Mouse (Mus musculus) left cerebral cortex, postnatal 36 days (tissue): ENCODE data around the gene Slc50a1. TPM values are rescaled to one million over a fixed set of nuclear protein-coding genes. Genes with fewer than 3 reads are reported as not detected.

Experiments
- DNase-seq, 2 experiments: peaks; one replicate each; pipeline ENCODE4 v3.0.0; 2021 to 2022; ENCODE audit warnings: low spot score in 2 of 2, mixed read lengths in 1 of 2
- intact Hi-C: fragments of 180-260 bp; cut with DNase I; formaldehyde crosslinking; loops from one replicate; pipeline ENCODE4 v1.15.1; 2025
- total RNA-seq, 2 experiments: library from RNA; stranded (reverse); gene quantifications; 2 replicates each; pipeline ENCODE4 v1.2.3; 2021

Slc50a1 gene
- total RNA-seq, 2 experiments from 2014 or later = 34.5 to 39.1 TPM

GRCm38 (mm10) chr3:89298908-89299307 is 28.5 kb upstream of the Slc50a1 start:
- intact Hi-C loops = no loop called here
- no peak for DNase-seq

DNA sequence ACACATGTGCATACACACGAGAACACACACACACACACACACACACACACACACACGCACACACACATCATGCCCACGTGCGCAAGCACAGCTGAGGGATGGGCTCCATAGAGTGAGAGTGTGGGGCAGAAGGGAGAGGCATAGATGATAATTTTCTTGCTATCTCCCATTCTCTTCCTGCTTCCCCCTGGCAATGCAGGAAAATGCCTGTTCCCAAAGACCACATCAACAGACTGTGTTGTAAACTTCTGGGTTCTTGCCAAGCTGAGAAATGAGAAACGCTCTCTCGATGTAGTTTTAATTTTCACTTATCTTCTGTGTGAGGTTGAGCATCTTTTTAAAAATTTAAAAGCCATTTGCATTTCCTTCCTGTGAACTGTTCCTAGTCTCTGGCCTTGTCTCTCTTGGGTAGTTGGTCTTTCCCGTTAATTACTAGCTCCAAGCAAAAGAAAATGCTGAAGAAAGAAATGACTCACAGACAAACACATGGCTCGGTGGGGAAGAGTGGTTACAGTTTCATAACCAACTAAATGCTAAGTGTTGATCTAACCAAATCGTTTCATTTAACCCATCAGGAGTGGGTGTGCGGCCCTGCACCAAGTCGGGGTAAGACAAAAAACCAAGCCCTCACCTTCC is 26.5 kb upstream of the Slc50a1 start:
- intact Hi-C loops = no loop called here
- peak in 1 of 2 experiments; percentile 8 for DNase-seq

DNA sequence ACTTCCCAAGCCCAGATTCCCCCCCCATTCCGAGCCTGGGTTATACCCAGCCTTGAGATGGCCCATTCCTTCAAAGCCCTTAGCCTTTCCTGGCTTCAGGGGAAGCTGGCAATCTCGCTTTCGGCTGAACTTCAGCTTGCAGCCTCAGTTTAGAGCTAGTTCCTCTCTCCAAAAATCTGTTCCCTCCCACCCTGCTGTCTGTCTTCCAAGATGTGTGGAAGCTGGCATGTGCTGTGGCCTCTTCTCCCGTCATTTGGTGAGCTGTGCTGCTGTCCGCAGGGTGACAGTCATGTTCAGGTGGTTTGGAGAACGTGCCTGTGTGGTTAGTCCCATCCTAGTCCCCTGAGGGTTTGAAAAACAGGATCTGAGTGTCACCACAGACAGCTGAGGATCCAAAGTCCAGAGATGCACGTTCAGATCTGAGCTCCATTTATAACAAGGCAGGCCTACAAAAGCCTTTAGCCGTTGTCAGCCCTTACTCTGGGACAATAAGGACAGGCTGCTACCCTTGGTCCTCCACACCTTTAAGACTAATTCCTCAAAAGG is 25.4 kb upstream of the Slc50a1 start:
- intact Hi-C loops = no loop called here
- peak in 1 of 2 experiments; percentile 10 for DNase-seq

DNA sequence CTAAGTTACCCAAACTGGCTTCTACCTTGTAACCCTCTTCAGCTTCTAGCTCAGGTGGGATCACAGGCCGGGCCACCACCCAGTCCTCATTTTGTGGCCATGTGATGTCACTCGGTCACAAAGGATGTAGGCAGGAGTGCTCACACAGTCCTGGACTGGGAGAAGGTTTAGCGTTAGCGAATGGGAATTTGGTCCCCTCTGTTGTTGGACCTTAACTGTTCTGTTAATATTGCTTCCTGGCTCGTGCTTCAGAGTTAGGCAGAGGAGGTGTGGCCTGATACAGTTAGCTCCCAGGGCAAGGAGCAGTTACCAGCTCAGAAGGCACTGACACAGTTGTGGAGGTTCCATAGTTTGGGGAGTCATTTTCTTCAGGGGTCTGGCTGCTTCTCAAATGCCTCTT is 23.8 kb upstream of the Slc50a1 start:
- DNase-seq = no peak
- intact Hi-C loops = no loop called here

GRCm38 (mm10) chr3:89293247-89293918 is 23.0 kb upstream of the Slc50a1 start:
- intact Hi-C loops = no loop called here
- no peak for DNase-seq

DNA sequence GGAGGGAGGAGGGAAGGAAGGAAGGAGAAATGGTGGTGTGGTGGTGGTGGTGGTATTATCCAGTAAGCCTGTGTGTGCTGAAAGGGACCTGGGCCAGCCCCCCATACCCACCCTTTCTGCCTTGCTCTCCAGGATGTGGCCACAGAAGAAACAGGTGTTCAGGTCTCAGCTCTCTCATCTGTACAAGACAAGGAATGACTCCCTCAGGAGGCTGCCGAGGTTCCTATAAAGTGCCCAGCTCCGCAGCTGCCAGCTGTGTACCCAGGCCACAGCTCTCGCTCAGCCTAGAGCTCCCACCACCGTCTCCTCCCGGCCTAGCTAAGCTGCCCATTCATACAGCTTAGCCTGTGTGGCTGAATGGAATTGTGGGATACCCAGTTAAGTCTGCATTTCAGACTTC is 21.9 kb upstream of the Slc50a1 start:
- no peak for DNase-seq
- intact Hi-C loops = no loop called here

- intact Hi-C loops = no loop called here
- no peak for DNase-seq
These were observed 21.5 kb upstream of the Slc50a1 start for GRCm38 (mm10) chr3:89291874-89292273.

- intact Hi-C loops = no loop called here
- DNase-seq = peak in 1 of 2 experiments; percentile 15
These were observed 18.1 kb upstream of the Slc50a1 start for GRCm38 (mm10) chr3:89288503-89288928.

- intact Hi-C loops = no loop called here
- DNase-seq = no peak
These were observed 16.9 kb upstream of the Slc50a1 start for GRCm38 (mm10) chr3:89287286-89287685.

GRCm38 (mm10) chr3:89285526-89285925 is 15.2 kb upstream of the Slc50a1 start:
- intact Hi-C loops = no loop called here
- DNase-seq = no peak

- intact Hi-C loops = no loop called here
These were observed 13.9 kb upstream of the Slc50a1 start for GRCm38 (mm10) chr3:89284261-89284660.

DNA sequence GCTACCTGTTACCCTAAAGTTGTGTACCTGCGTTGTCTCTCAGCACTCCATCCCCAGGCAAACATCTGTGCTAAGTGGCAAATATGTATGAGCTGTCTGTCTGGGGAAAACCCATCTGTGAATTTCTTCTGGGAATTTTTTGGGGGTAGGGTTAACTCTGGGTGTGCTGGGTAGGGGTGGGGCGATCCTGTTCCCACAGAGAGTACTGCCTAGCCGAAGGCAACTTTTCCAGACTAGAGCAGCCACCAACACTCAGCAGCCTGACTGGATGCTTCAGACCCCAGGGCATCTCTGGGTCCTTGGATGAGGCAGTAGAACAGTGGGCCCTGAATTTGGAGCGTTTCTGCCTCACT is 11.9 kb upstream of the Slc50a1 start:
- no peak for DNase-seq
- intact Hi-C loops = loop anchor here (1.0 to 2.0 kb wide), 2 partner anchors 13 to 32 kb away; no protein-coding TSS in a partner anchor

More at GRCm38 (mm10) chr3:89284261-89284660, 13.9 kb upstream of the Slc50a1 start:
- DNase-seq = no peak

DNA sequence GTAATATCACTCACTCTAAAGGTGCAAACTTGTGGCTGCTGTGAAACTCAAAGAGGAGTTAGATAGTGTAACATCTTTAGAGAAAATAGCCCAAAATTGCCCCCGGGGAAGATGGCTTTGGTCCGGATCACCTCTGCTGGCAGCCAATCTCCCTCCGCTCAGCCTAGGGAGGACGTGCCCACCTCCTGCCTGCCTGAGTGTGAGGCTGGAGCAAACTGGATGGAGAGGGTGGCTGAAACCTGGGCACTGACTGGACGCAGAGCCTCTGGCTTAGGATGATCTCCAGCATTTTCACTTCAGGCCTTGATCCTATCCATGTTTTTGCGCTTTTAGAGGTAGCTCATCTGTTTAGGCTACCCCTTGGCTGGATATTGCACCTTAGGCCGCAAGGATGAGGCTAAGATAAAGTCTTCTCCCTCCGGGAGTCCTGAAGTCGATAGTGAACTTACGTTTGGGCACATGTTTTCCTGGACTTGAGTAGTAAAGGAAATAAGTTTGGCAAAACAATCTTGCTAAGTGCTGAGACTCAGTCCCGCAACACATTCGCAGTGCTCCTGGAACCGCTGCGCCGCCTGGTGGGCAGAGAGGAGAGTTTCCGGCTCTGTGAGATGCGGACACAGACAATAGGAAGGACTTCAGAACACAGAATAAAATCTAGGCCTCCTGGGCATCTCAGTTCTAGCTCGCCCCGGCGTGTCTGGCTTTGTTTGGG is 11.4 kb upstream of the Slc50a1 start:
- peak; percentile 81 for DNase-seq
- intact Hi-C loops = loop anchor here (1.0 to 2.0 kb wide), 2 partner anchors 13 to 31 kb away; no protein-coding TSS in a partner anchor

DNA sequence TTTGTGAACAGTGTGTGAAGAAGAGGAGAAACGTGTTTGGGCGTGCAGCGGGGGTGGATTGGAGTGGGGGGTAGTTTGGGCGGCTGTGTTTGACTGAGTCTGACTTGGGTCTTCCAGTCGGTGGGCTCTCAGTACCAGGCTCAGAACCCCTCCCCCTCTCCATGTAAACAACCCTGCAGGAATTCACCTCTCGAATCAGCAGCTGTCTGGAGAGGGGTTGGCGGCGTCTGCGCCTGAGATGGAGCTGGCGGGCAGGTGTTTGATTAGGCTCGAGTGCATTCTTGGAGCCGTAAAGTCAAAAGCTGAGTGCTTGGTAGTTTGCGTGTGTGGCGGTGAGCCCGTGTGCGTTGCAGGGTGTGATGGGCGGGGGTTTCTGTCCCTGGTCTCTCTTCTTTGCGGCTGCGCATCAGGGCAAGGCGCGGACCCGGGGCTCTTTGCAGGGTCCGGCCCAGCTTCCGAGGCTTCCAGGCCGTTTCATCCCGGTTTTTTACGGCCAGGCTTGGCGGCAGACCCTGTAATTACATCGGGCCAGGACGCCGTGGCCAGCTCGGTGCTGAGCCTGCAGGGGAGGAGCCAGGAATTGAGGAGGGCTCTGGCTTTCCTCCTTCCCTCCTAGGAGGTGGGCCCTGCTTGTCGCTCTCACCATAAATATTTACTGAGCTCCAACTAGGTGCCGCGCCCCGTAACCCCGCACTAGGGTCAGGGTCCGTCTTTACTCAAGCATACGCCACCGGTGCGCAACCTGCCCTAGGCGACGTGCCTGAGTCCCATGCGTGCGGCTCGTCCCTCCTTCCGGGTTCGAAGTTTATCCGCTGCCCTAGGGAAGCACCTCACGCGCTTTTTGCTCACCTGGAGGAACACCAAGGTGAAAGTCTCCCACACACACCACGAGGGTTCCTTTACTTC is 10.5 kb upstream of the Slc50a1 start, which contains the start of gene Efna1:
Gene Efna1, minus strand, starts transcription at position 537 of the 906 bp plus-strand sequence.
- DNase-seq = peak in 1 of 2 experiments; percentile 35
- intact Hi-C loops = no loop called here

DNA sequence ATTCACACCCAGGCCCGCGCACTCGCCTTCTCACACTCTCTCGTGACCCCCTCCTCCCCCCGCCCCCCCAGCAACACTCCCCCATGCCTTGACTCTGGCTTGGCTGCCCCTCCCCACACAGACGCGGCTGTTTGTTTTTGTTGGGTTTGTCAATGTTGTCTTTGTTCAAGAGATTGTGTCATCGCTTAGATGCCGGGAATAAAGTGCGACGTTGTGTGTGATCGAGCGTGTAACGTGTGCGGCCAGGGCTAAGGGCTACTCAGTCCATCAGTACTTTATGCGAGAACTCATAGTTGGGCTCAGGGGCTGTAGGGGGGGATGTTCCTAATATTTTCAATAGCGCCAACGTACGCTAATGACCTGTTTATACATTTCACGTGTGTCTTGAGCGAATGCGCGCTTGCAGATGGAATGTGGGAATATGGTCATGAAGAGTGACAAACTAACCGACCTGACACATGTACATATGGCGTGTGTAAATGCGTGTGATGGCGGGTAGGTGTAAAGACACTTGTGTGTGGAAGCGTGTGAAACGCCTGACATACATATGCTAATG is 9.8 kb upstream of the Slc50a1 start:
- intact Hi-C loops = no loop called here
- DNase-seq = no peak

- intact Hi-C loops = no loop called here
- peak; percentile 81 to 82 for DNase-seq
These were observed 9.0 kb upstream of the Slc50a1 start for GRCm38 (mm10) chr3:89279153-89279890.

GRCm38 (mm10) chr3:89278643-89279042 is 8.3 kb upstream of the Slc50a1 start:
- intact Hi-C loops = no loop called here
- no peak for DNase-seq

DNA sequence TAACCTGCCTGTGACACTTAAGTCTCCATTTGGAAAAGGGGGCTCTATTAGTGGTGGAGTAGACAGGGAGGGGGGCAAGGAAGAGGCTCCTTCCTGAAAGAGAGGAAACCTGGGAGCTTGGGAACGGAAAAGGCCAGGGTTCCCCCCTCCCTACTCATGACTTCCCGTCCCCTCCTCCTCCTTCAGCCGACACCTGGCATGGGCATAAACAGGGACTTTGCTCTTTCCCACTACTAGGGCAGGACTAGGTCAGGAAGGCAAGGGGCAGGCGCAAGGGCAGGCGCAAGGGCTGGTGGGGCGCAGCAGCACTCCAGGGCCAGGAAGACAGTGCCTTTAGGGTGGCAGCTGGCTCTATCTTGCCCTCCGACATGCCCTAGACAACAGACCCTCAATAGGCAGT is 7.7 kb upstream of the Slc50a1 start:
- DNase-seq = no peak
- intact Hi-C loops = no loop called here
